Mouse (Mus musculus) stomach, postnatal 0 days (tissue): ENCODE results near the gene Shd. TPM values are rescaled to one million over a fixed set of nuclear protein-coding genes. Genes with fewer than 3 reads are reported as not detected.

Experiments used
- ATAC-seq: fragments of 200-750 bp; cut with Nextera tagmentation; 2 replicates; pipeline ENCODE4 v1.8.0; 2017; ENCODE audit not compliant: low FRiP score, low TSS enrichment
- DNase-seq: peaks from one replicate; pipeline ENCODE4 v3.0.0-alpha.2; 2016; ENCODE audit warnings: low spot score
- H3K27ac ChIP-seq: fragments of 300-500 bp; sonication (generic); replicated peaks from 2 replicates; pipeline ENCODE4 v1.5.1; 2014; ENCODE audit warnings: mild to moderate bottlenecking, control low read depth
- H3K27me3 ChIP-seq: fragments of 300-500 bp; sonication (generic); 2 replicates; pipeline ENCODE4 v1.6.1; 2014; ENCODE audit warnings: low read length; ENCODE audit not compliant: control insufficient read depth, insufficient read depth
- H3K36me3 ChIP-seq: fragments of 300-500 bp; sonication (generic); 2 replicates; pipeline ENCODE4 v1.6.1; 2014; ENCODE audit warnings: low read length, mixed read lengths; ENCODE audit not compliant: control insufficient read depth, insufficient read depth
- H3K4me1 ChIP-seq: fragments of 300-500 bp; sonication (generic); replicated peaks from 2 replicates; pipeline ENCODE4 v1.6.1; 2014; ENCODE audit warnings: antibody characterized with exemption; ENCODE audit not compliant: control insufficient read depth, insufficient read depth
- H3K4me2 ChIP-seq: fragments of 300-500 bp; sonication (generic); replicated peaks from 2 replicates; pipeline ENCODE4 v1.6.1; 2014; ENCODE audit warnings: low read depth, mild to moderate bottlenecking, control low read depth, moderate library complexity
- H3K4me3 ChIP-seq: fragments of 300-500 bp; sonication (generic); 2 replicates; pipeline ENCODE4 v1.5.1; 2014; ENCODE audit warnings: low read depth, low read length, control low read depth
- H3K9ac ChIP-seq: fragments of 300-500 bp; sonication (generic); 2 replicates; pipeline ENCODE4 v1.6.1; 2014; ENCODE audit warnings: mild to moderate bottlenecking, low read length, control low read depth, mixed read lengths
- H3K9me3 ChIP-seq: fragments of 300-500 bp; sonication (generic); 2 replicates; pipeline ENCODE4 v1.6.1; 2016; ENCODE audit warnings: low read length; ENCODE audit not compliant: control insufficient read depth
- CTCF ChIP-seq: IDR thresholded peaks from 2 replicates; pipeline ENCODE4 v1.5.1; 2016; ENCODE audit warnings: antibody characterized with exemption, low read depth, mild to moderate bottlenecking, moderate library complexity
- EP300 ChIP-seq: optimal IDR thresholded peaks from 2 replicates; pipeline ENCODE3; 2016; ENCODE audit warnings: antibody characterized with exemption
- WGBS: fragments of 180-500 bp; shearing (Covaris S2); extraction: QIAGEN DNeasy Blood & Tissue Kit; methylation state at CpG from one replicate; pipeline ENCODE4 v1.1.7; 2014; 5-methylcytosine and 5-hydroxymethylcytosine counted together
- polyA plus RNA-seq: library from polyadenylated mRNA; unstranded; fragments of >200 nt; fragmentation: Nextera tagmentation; extraction: Ambion mirVana; gene quantifications from 2 replicates; pipeline ENCODE4 v1.2.1, GENCODE M21; 2015

The Shd gene
- polyA plus RNA-seq, 1 experiment from 2014 or later, result 3.4 TPM

- no peak overlapping the region for H3K4me3 ChIP-seq
- H3K27me3 ChIP-seq, result no peaks in the 10 kb centered on the region; the same call in 1 of the 2 replicates
- H3K4me2 ChIP-seq, result no peak overlapping the region
- no peaks in the 10 kb centered on the region for H3K4me1 ChIP-seq
- WGBS, result 72% methylated on average over 8 of the region's 8 CpGs
- no peak overlapping the region for H3K27ac ChIP-seq
- TF ChIP-seq CTCF (no peak), EP300 (no peak)
- ATAC-seq, result peak; percentile 36
- no peak for DNase-seq
- no peaks in the 10 kb centered on the region for H3K9me3 ChIP-seq
- H3K36me3 ChIP-seq, result no peaks in the 10 kb centered on the region
- no peak overlapping the region for H3K9ac ChIP-seq
These were observed 20.1 kb downstream of the Shd start for GRCm38 (mm10) chr17:55990278-55990898.

- no peak overlapping the region for H3K4me3 ChIP-seq
- no peaks in the 10 kb centered on the region; the same call in 1 of the 2 replicates for H3K36me3 ChIP-seq
- H3K9ac ChIP-seq, result no peak overlapping the region
- DNase-seq, result no peak
- ATAC-seq, result peak; percentile 30; the same call in 1 of the 2 replicates
- WGBS, result 77% methylated on average over 15 of the region's 15 CpGs
- no peaks in the 10 kb centered on the region for H3K9me3 ChIP-seq
- no peak overlapping the region for H3K27ac ChIP-seq
- TF ChIP-seq CTCF (no peak), EP300 (no peak)
- H3K27me3 ChIP-seq, result no peaks in the 10 kb centered on the region
- no peaks in the 10 kb centered on the region for H3K4me1 ChIP-seq
- no peak overlapping the region for H3K4me2 ChIP-seq
These were observed 25.7 kb downstream of the Shd start for GRCm38 (mm10) chr17:55996007-55996406.

- TF ChIP-seq EP300 (no peak), CTCF (no peak)
- H3K9me3 ChIP-seq, result no peaks in the 10 kb centered on the region
- H3K4me3 ChIP-seq, result no peak overlapping the region
- H3K27me3 ChIP-seq, result no peaks in the 10 kb centered on the region
- H3K9ac ChIP-seq, result no peak overlapping the region
- H3K4me2 ChIP-seq, result no peak overlapping the region
- 30% methylated on average over 30 of the region's 30 CpGs for WGBS
- no peak for DNase-seq
- H3K36me3 ChIP-seq, result no peaks in the 10 kb centered on the region; the same call in 1 of the 2 replicates
- H3K4me1 ChIP-seq, result no peaks in the 10 kb centered on the region
- no peak overlapping the region for H3K27ac ChIP-seq
- ATAC-seq, result no peak
These were observed 29.7 kb downstream of the Shd start for GRCm38 (mm10) chr17:55999794-56000499.

- ATAC-seq (no peak), DNase-seq (no peak)
- Histone ChIP-seq H3K4me1 (no peaks in the 10 kb centered on the region), H3K4me3 (no peak overlapping the region), H3K9ac (no peak overlapping the region), H3K27me3 (0 out of 2 replicates have a peak, but pooled peaks cover 2% of the 10 kb centered on the region), H3K4me2 (no peak overlapping the region), H3K36me3 (no peaks in the 10 kb centered on the region), H3K27ac (no peak overlapping the region), H3K9me3 (no peaks in the 10 kb centered on the region)
- TF ChIP-seq EP300 (no peak), CTCF (no peak)
- 75% methylated on average over 3 of the region's 3 CpGs for WGBS
These were observed 32.7 kb downstream of the Shd start for GRCm38 (mm10) chr17:56003000-56003399.

GRCm38 (mm10) chr17:56005415-56006061 lies 35.3 kb downstream of the Shd start, which contains the start of the genes Stap2 and Mpnd:
Gene Stap2, minus strand, starts transcription at chr17:56005584.
Gene Mpnd, plus strand, starts transcription at chr17:56005711.
- TF ChIP-seq CTCF (no peak), EP300 (no peak)
- peaks cover 4% of the 10 kb centered on the region; the same call in 1 of the 2 replicates for H3K4me1 ChIP-seq
- peak within 1 kb of the TSS; percentile 26 for H3K4me3 ChIP-seq
- 0 out of 2 replicates have a peak, but pooled peaks cover 2% of the 10 kb centered on the region for H3K27me3 ChIP-seq
- H3K27ac ChIP-seq, result peak within 1 kb of the TSS; percentile 53; the same call in 1 of the 2 replicates
- peak within 1 kb of the TSS; percentile 51 for H3K4me2 ChIP-seq
- H3K9me3 ChIP-seq, result no peaks in the 10 kb centered on the region
- peak within 1 kb of the TSS; percentile 58 for H3K9ac ChIP-seq
- ATAC-seq (no peak; the same call in 1 of the 2 replicates), DNase-seq (peak; percentile 72)
- H3K36me3 ChIP-seq, result no peaks in the 10 kb centered on the region
- WGBS, result 25% methylated on average over 13 of the region's 13 CpGs
